Mouse (Mus musculus) kidney, embryonic 14.5 days (tissue): Measurements from ENCODE around the gene Pnpla6. TPM values are rescaled to one million over a fixed set of nuclear protein-coding genes. Genes with fewer than 3 reads are reported as not detected.
A peak's percentile ranks its signal among the peaks of the same experiment; 100 is the strongest.

ENCODE experiments used
- ATAC-seq: fragments of 200-750 bp; cut with Nextera tagmentation; 2 replicates; pipeline ENCODE4 v1.8.0; 2017; ENCODE audit warnings: moderate number of reproducible peaks, mild to moderate bottlenecking, moderate TSS enrichment, moderate library complexity; ENCODE audit not compliant: low FRiP score, low TSS enrichment
- H3K27ac ChIP-seq: fragments of 300-500 bp; sonication (generic); 2 replicates; pipeline ENCODE4 v1.5.1; 2014; ENCODE audit warnings: low read depth, mild to moderate bottlenecking, low read length, moderate library complexity, mixed read lengths
- H3K27me3 ChIP-seq: fragments of 300-500 bp; sonication (generic); 2 replicates; pipeline ENCODE4 v1.6.1; 2014; ENCODE audit warnings: mild to moderate bottlenecking, low read length; ENCODE audit not compliant: control insufficient read depth, insufficient read depth
- H3K36me3 ChIP-seq: fragments of 300-500 bp; sonication (generic); 2 replicates; pipeline ENCODE4 v1.6.1; 2014; ENCODE audit warnings: low read length, mixed read lengths; ENCODE audit not compliant: control insufficient read depth, insufficient read depth
- H3K4me1 ChIP-seq: fragments of 300-500 bp; sonication (generic); 2 replicates; pipeline ENCODE4 v1.6.1; 2014; ENCODE audit warnings: low read length, mixed read lengths; ENCODE audit not compliant: control insufficient read depth, insufficient read depth
- H3K4me2 ChIP-seq: fragments of 300-500 bp; sonication (generic); replicated peaks from 2 replicates; pipeline ENCODE4 v1.6.1; 2014; ENCODE audit warnings: low read depth, mild to moderate bottlenecking, low read length
- H3K4me3 ChIP-seq: fragments of 300-500 bp; sonication (generic); 2 replicates; pipeline ENCODE4 v1.5.1; 2014; ENCODE audit warnings: mild to moderate bottlenecking, low read length
- H3K9ac ChIP-seq: fragments of 300-500 bp; sonication (generic); 2 replicates; pipeline ENCODE4 v1.6.1; 2014; ENCODE audit warnings: low read depth, mild to moderate bottlenecking, low read length, moderate library complexity
- H3K9me3 ChIP-seq: fragments of 300-500 bp; sonication (generic); 2 replicates; pipeline ENCODE4 v1.6.1; 2016; ENCODE audit warnings: low read length; ENCODE audit not compliant: control insufficient read depth
- WGBS: fragments of 180-500 bp; shearing (Covaris S2); extraction: QIAGEN DNeasy Blood & Tissue Kit; methylation state at CpG from one replicate; pipeline ENCODE4 v1.1.7; 2014; 5-methylcytosine and 5-hydroxymethylcytosine counted together
- polyA plus RNA-seq: library from polyadenylated mRNA; unstranded; fragments of >200 nt; fragmentation: Nextera tagmentation; extraction: Ambion mirVana; gene quantifications from 2 replicates; pipeline ENCODE4 v1.2.1, GENCODE M21; 2014

Pnpla6 gene
- polyA plus RNA-seq, 1 experiment from 2014 or later: 25.6 TPM

DNA sequence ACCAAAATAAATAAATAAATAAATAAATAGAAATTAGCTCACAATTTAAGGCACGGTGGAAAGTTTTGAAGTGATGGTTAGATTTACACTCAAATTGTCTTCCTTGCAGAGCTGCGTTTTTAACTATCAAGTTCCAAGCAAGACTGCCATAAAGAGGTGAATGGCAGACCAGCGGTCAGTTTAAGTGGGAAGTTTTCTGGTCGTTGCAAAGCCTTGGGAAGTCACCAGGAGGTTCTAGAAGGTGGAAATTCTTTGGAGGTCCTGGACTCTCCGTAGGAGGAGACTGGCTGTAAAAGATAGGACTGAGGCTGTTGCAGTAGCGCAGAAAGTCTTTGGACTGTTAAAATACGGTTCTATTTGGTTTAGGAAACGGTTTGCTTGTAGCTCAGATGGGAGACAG is 15.4 kb upstream of the Pnpla6 start:
- ATAC-seq: no peak; the same call in 1 of the 2 replicates
- peak overlapping the region; percentile 84 for H3K9ac ChIP-seq
- H3K27me3 ChIP-seq: no peaks in the 10 kb centered on the region
- H3K4me2 ChIP-seq: peak overlapping the region; percentile 84
- peaks cover 27% of the 10 kb centered on the region for H3K36me3 ChIP-seq
- 2% methylated on average over 8 of the region's 8 CpGs for WGBS
- 0 out of 2 replicates have a peak, but pooled peaks cover 5% of the 10 kb centered on the region for H3K4me1 ChIP-seq
- peaks cover 11% of the 10 kb centered on the region for H3K9me3 ChIP-seq
- peak overlapping the region; percentile 83 for H3K4me3 ChIP-seq
- H3K27ac ChIP-seq: peak overlapping the region; percentile 95

GRCm38 (mm10) chr8:3500235-3501090 is 14.7 kb upstream of the Pnpla6 start, which contains the start of gene Mcoln1:
Mcoln1 (plus strand) TSS chr8:3500457.
- peak within 1 kb of the TSS; percentile 84 for H3K4me2 ChIP-seq
- H3K4me3 ChIP-seq: peak within 1 kb of the TSS; percentile 83
- 0 out of 2 replicates have a peak, but pooled peaks cover 5% of the 10 kb centered on the region for H3K4me1 ChIP-seq
- peak within 1 kb of the TSS; percentile 95 for H3K27ac ChIP-seq
- peaks cover 21% of the 10 kb centered on the region for H3K36me3 ChIP-seq
- WGBS: under 1% methylated on average over 67 of the region's 70 CpGs
- peaks cover 6% of the 10 kb centered on the region for H3K9me3 ChIP-seq
- ATAC-seq: peak; percentile 90
- H3K9ac ChIP-seq: peak within 1 kb of the TSS; percentile 84
- H3K27me3 ChIP-seq: no peaks in the 10 kb centered on the region

DNA sequence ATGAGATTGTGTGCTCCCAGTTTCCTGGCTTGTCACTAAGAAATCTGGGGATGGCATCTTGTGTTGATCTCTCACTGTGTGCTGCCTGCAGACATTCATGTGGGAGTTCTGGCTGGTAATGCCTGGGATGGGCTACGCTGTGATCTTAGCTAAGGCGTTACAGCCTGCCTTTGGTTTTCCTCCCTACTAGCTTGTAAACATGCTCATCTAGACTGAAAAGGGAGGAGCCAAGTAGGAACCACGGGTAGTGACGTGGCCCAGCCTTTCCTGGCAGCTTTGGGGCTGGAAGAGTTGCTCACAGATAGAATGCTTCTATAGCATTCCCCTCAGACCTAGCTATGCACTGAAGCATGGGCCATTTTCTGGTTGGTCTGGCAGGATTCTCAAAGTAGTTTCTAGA is 13.0 kb upstream of the Pnpla6 start:
- H3K27me3 ChIP-seq: no peaks in the 10 kb centered on the region
- WGBS: 66% methylated on average over 4 of the region's 4 CpGs
- no peak overlapping the region for H3K4me2 ChIP-seq
- no peak overlapping the region for H3K4me3 ChIP-seq
- no peak overlapping the region for H3K27ac ChIP-seq
- H3K4me1 ChIP-seq: 0 out of 2 replicates have a peak, but pooled peaks cover 5% of the 10 kb centered on the region
- H3K9me3 ChIP-seq: no peaks in the 10 kb centered on the region
- peaks cover 14% of the 10 kb centered on the region for H3K36me3 ChIP-seq
- no peak for ATAC-seq
- H3K9ac ChIP-seq: no peak overlapping the region

- H3K4me1 ChIP-seq: no peaks in the 10 kb centered on the region
- WGBS: 81% methylated on average over 6 of the region's 6 CpGs
- no peak overlapping the region for H3K27ac ChIP-seq
- H3K4me2 ChIP-seq: no peak overlapping the region
- H3K36me3 ChIP-seq: peaks cover 44% of the 10 kb centered on the region
- no peaks in the 10 kb centered on the region for H3K9me3 ChIP-seq
- no peak overlapping the region for H3K9ac ChIP-seq
- no peaks in the 10 kb centered on the region for H3K27me3 ChIP-seq
- no peak for ATAC-seq
- no peak overlapping the region for H3K4me3 ChIP-seq
These were observed 7.0 kb upstream of the Pnpla6 start for GRCm38 (mm10) chr8:3507979-3508754.

DNA sequence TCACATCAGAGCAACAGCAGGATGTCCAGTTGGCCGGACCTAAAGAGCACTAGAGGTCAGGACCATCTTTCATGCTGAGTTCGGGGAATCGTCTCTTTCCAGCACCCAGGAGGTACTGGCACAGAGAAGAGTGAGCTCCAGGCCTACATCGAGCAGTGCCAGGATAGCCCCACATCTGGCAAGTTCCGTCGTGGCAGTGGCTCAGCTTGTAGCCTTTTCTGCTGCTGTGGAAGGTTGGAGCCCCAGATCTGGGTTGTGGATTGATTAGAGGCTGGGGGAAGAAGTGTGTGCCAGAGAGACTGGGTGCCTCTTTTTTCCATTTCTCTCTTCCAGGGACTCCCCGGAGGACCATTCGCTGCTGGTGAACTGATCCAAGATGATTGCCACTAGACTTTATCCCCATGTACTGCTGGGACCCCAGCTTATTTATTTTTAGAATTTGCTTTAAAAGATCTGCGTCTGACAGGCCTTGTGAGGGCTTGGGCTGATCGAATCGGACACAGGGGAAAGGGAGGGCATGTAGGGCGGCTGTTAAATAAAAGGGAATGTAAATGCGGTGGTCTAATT is 420 bp upstream of the Pnpla6 start:
- Histone ChIP-seq H3K4me1 (0 out of 2 replicates have a peak, but pooled peaks cover 4% of the 10 kb centered on the region), H3K4me2 (peak overlapping the region; percentile 96), H3K4me3 (peak overlapping the region; percentile 50), H3K27me3 (no peaks in the 10 kb centered on the region), H3K36me3 (peaks cover 20% of the 10 kb centered on the region; the same call in 1 of the 2 replicates), H3K9ac (peak overlapping the region; percentile 44; the same call in 1 of the 2 replicates), H3K9me3 (no peaks in the 10 kb centered on the region), H3K27ac (peak overlapping the region; percentile 39; the same call in 1 of the 2 replicates)
- ATAC-seq: no peak
- WGBS: 36% methylated on average over 13 of the region's 13 CpGs

DNA sequence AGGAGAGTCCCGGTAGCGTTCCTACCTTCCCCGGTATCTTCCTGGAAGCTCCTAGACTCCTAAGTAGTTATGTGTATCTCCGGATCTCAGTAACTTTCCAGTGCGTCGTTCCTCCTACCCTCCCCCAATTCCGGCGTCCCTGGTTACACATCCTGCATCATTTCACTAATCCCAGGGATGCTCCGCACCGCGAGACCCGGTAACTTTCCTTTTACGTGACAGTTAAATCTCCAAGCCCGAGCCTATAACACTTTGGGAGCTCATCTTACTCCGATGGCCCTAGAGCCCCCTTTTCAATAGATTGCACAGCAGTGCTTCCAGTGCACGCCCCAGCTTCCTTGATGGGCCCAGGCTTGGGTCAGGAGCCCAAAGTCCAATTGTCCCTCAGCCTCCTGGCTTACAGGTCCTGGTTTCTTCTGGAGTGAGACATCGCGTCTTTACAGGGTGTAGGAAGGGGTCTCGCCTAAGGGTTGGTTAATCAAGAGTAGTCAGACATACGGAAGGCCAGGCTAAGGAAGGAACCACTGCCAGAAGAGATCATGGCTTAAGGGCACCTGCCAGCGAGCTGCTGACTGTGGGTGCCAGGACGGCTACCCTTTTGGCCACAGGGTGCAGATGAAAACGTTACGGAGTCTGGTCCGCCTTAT is 710 bp downstream of the Pnpla6 start:
- under 1% methylated on average over 25 of the region's 25 CpGs for WGBS
- peak overlapping the region; percentile 39 for H3K27ac ChIP-seq
- peak overlapping the region; percentile 44 for H3K9ac ChIP-seq
- H3K27me3 ChIP-seq: no peaks in the 10 kb centered on the region
- peaks cover 16% of the 10 kb centered on the region; the same call in 1 of the 2 replicates for H3K36me3 ChIP-seq
- peak; percentile 33 for ATAC-seq
- H3K4me3 ChIP-seq: peak overlapping the region; percentile 50
- H3K4me1 ChIP-seq: 0 out of 2 replicates have a peak, but pooled peaks cover 4% of the 10 kb centered on the region
- peak overlapping the region; percentile 96 for H3K4me2 ChIP-seq
- H3K9me3 ChIP-seq: no peaks in the 10 kb centered on the region

DNA sequence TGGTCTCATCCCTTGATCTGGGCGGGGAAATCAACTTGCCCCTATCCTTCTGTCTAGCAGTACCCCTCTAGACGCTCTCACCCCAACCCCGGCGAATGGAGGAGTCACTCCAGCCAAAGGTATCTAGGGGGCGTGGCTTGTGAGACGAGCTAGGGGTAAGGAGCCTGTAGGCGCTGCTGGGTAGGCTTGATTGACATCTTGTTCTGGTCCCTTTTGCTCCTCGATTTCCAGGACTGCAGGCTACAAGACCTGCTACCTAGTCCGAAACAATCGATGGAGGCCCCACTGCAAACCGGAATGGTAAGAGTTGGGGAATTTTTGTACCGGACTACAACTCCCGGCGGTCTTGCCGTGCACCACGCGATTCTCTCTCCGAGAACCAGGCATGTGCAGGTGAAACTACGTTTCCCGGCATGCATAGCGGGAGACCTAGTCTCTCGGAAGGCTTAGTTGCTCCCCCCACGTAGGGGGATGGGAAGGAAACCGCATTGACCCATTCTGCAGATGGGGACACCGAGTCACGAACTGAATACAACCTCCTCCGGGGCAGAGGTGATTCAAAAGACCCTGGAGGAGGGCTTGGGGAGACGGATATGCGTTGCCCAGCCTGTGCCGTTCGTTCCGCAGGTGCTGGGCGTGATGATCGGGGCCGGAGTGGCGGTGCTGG is 1.4 kb downstream of the Pnpla6 start:
- no peaks in the 10 kb centered on the region for H3K9me3 ChIP-seq
- H3K4me1 ChIP-seq: 0 out of 2 replicates have a peak, but pooled peaks cover 4% of the 10 kb centered on the region

GRCm38 (mm10) chr8:3517117-3517495 is 1.9 kb downstream of the Pnpla6 start:
- 0 out of 2 replicates have a peak, but pooled peaks cover 4% of the 10 kb centered on the region for H3K4me1 ChIP-seq

More for the DNA sequence above, 1.4 kb downstream of the Pnpla6 start:
- ATAC-seq: peak; percentile 84
- Histone ChIP-seq H3K27me3 (no peaks in the 10 kb centered on the region), H3K27ac (peak overlapping the region; percentile 39; the same call in 1 of the 2 replicates), H3K4me3 (peak overlapping the region; percentile 50), H3K36me3 (peaks cover 17% of the 10 kb centered on the region; the same call in 1 of the 2 replicates), H3K4me2 (peak overlapping the region; percentile 96), H3K9ac (peak overlapping the region; percentile 44; the same call in 1 of the 2 replicates)
- WGBS: 3% methylated on average over 36 of the region's 36 CpGs

More at GRCm38 (mm10) chr8:3517117-3517495, 1.9 kb downstream of the Pnpla6 start:
- H3K4me2 ChIP-seq: peak overlapping the region; percentile 96
- no peak for ATAC-seq
- H3K27me3 ChIP-seq: no peaks in the 10 kb centered on the region
- no peak overlapping the region for H3K27ac ChIP-seq
- WGBS: 5% methylated on average over 16 of the region's 16 CpGs
- H3K9ac ChIP-seq: peak overlapping the region; percentile 44; the same call in 1 of the 2 replicates
- H3K9me3 ChIP-seq: no peaks in the 10 kb centered on the region
- H3K4me3 ChIP-seq: peak overlapping the region; percentile 50
- H3K36me3 ChIP-seq: peaks cover 19% of the 10 kb centered on the region; the same call in 1 of the 2 replicates
